Mouse (Mus musculus): ENCODE data around the gene Zpld1.

Gene Zpld1

GRCm38 (mm10) chr16:55297886-55298285, at the start of gene Zpld1:
Gene Zpld1 (minus strand): TSS chr16:55297986.
- no peak for DNase-seq (ENCODE audit: low read depth, low spot score)

- DNase-seq (ENCODE audit: low read depth, low spot score) = no peak
Observed at GRCm38 (mm10) chr16:55345644-55346043, 47.9 kb upstream of the Zpld1 start.

GRCm38 (mm10) chr16:55321542-55322514, 24.0 kb upstream of the Zpld1 start:
- DNase-seq (ENCODE audit: low read depth, low spot score) = no peak

DNA sequence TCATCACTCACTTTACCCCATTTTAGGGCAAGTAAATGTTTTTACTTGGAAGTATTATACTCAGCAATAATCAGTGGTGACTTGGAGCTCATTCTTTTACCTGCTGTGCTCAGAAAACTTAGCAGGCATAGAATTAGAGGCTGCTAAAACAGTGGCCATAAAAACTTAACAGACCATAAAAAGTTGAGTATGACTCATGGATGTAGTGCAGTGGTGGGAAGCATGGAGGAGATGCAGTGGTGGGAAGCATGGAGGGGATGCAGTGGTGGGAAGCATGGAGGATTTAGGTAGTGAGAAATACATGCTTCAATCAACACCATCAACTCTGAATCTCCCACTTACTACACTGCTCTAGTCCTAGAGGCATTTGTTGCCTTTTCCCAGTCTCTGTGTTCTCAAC, 19.2 kb upstream of the Zpld1 start:
- DNase-seq (ENCODE audit: low read depth, low spot score) = no peak

GRCm38 (mm10) chr16:55312106-55312505, 14.3 kb upstream of the Zpld1 start:
- DNase-seq (ENCODE audit: low read depth, low spot score) = no peak

GRCm38 (mm10) chr16:55282696-55283095, 15.1 kb downstream of the Zpld1 start:
- DNase-seq (ENCODE audit: low read depth, low spot score) = no peak

DNA sequence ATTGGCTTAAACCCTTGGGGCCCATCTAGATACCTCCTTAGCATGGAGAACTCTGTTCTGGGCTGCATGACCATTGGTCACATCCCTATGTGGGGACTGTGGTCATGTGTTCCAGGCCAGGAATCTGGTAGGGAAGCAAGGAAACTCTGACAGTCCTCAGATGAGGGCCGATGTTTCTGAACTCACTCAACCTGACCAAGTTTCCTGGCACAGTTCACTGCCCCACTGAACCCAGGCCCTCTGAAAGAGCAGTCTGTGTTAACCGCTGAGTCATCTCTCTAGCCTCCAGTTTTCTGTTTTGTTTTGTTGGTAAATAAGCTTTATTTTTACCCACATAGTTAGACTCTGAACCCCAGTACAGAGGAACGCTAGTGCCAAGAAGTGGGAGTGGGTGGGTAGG, 20.3 kb downstream of the Zpld1 start:
- no peak for DNase-seq (ENCODE audit: low read depth, low spot score)

DNA sequence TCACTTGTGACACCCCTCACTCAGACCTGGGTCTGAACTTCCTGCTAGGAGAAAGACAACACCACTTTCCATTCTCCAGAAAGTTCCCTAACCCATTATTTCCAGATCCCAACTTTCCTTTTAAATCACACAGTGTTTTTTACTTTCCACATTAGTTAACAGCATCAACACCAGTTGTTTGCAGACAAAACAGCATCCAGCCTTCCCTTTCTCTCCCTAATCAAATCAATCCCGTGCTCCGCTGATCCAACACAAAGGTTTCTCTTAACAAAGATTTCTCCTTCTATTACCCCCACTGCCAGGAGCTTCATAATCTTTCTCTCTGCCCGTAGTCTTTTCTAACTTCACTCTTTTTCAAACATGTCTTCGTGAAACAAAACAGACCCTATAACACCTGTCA, 32.5 kb downstream of the Zpld1 start:
- no peak for DNase-seq (ENCODE audit: low read depth, low spot score)

GRCm38 (mm10) chr16:55260862-55261574, 36.8 kb downstream of the Zpld1 start:
- DNase-seq (ENCODE audit: low read depth, low spot score) = no peak

GRCm38 (mm10) chr16:55259719-55260118, 38.1 kb downstream of the Zpld1 start:
- DNase-seq (ENCODE audit: low read depth, low spot score) = no peak

DNA sequence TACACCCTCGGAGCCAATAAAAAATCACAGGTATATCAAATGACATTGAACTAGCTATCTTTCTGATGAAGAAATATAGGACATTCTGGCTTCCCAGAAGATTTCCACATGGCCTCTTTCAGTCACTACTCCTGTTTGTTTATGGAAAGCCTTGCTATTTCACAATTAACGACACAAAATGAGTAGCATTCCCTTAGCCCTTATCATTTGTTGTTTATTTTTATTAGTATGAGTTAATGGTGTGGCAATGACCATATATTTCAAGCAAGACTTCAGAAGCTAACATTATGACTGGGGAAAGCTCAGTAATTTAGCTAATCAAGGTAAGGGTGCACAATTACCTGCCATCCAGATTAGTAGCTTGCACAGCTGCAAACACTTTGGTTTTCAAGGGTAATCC, 56.8 kb downstream of the Zpld1 start:
- DNase-seq (ENCODE audit: low read depth, low spot score) = no peak

DNA sequence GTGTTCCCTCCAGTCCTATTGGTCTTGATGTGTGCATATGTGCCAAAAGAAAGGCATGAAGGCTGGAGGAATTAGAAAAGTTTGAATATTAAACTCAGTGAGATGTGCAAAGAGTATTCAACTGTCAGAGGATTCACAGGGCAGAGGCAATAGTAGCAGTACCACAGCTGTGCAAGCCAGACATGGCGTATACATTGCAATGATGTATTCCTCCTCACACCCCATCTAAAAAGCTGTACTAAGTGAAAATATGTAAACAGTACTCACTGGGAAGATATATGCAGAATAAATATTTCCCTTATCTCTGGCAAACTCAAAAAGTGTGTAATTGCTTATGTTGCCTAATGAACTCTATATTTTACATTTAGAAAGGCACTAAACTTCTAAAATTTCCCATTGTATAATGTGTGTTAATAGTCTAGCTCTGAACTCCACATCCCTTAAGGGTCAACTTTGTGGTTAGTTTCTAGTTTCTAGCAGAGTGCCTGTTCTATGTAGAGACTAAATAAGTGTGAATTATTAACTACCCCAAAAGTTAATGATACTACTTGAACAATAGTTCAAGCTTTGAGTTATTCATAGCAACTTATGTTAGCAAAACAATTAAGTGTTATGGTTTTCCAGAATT, 68.7 kb downstream of the Zpld1 start:
- DNase-seq (ENCODE audit: low read depth, low spot score) = no peak

- no peak for DNase-seq (ENCODE audit: low read depth, low spot score)
Observed at GRCm38 (mm10) chr16:55203945-55204344, 93.8 kb downstream of the Zpld1 start.

GRCm38 (mm10) chr16:55190397-55190796, 107.4 kb downstream of the Zpld1 start:
- DNase-seq (ENCODE audit: low read depth, low spot score) = no peak

GRCm38 (mm10) chr16:55185370-55185769, 112.4 kb downstream of the Zpld1 start:
- DNase-seq (ENCODE audit: low read depth, low spot score) = no peak
